Mouse (Mus musculus) common myeloid progenitor, adult 5-6 weeks (primary cell): ENCODE measurements at regions not wholly inside any gene's neighbourhood (a gene's known extent, or its start where the extent isn't known, plus 50 kb on each side); places are given as distances from the start of the nearest gene placed in this dataset.

Experiments
- ATAC-seq: replicated peaks from 2 replicates; pipeline ENCODE4 v1.8.0; 2016; ENCODE audit warnings: low read depth, mild to moderate bottlenecking, moderate TSS enrichment, inconsistent platforms; ENCODE audit not compliant: poor library complexity, severe bottlenecking

DNA sequence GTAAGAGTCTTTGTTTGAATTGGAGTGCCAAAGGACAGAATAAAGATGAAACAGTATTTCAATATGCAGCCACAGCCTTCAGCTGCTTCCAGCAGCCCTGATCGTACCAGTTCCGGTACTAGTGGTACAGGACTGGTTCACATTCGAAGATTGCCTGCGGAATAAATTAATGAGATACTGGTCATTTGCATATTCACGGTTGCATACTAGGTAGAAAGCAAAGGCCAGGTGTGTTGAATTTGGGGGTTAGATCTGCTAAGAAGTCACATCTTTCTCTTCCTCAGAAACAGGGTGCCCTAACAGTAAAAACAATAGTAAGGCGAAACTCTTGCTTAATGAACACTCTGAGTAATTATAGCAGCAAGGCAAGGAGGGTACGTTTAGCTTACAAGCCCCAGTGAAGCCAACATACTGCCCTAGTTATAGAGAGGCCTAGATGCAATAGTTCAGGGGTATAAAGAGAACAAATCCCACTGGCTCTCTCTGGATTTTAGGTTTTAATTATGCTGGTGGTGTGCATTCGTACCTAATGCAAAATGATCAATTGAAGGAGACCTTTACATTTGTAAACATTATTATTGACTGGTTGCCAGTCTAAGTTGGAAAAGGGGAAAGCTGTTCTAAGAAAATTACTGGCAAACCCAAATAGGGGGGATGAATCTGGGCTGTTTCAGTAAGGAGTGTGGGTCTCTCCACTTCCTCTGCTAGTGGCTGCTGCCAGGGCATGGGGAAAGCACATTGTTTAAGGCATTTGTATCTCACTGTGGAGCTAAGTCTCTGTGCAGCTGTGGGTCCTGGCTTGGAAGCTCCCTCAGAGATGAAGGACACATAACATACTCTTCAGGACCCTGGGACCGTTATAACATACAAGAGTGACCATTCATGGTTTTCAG lies 435.3 kb upstream of the Pou3f3 start:
- ATAC-seq, result no peak

DNA sequence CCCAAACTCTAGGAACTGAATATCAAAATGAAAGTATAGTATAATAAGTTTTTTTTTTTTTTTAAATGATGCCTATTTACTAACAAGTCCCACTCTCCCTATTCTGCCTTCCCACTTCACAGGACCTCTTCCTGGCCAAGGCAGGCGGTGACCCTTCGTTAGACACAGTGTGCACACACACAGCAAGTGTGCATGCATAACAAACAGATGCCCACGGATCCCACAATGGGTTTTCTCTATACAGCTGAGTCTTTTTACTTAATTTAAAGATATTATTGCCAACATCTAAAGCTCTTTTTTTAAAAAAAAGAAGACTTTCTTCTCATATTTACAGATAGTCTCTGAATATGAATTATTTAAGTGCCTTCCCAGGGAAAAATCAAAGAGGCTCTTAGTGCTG lies 434.5 kb upstream of the Pou3f3 start:
- no peak for ATAC-seq

DNA sequence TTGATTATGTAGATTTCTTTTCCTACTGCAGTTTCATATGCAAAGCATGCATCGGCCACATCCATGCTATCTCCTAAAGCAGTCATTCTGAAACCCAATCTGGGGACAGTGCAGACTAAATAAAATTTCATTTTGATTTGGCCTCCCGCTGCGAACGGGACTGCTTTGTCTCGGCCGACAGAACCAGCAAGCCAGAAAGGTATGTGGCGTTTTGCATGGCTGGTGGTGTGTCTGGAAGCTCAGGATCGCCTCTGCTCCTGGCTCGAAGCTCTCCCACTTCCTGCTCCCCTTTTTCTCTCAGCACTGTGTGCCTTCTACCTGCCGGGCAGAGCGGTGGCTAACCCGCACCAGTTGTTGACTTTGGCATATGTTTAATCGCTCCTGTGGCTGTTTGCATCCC lies 433.8 kb upstream of the Pou3f3 start:
- no peak for ATAC-seq

GRCm38 (mm10) chr1:42262606-42263005 lies 433.0 kb upstream of the Pou3f3 start:
- no peak for ATAC-seq

DNA sequence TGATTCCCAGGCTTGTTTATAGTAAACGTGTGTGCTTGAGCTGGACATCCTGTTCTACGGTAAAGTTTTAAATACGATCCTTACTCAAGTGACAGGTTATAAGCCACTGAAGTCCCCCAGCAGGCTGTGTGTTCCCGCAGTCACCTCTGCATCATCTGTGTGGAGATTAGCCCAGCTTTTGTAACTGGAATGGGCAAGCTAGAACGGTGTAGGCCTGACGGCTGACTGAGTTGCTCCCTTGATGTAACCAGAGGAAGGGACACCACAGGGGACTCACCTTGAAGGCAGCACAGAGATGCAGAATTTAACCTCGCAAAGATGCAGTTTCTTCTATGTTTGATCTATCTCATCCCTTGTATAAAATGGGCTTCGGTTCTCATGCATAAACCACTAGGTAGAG lies 418.4 kb upstream of the Pou3f3 start:
- ATAC-seq, result no peak

DNA sequence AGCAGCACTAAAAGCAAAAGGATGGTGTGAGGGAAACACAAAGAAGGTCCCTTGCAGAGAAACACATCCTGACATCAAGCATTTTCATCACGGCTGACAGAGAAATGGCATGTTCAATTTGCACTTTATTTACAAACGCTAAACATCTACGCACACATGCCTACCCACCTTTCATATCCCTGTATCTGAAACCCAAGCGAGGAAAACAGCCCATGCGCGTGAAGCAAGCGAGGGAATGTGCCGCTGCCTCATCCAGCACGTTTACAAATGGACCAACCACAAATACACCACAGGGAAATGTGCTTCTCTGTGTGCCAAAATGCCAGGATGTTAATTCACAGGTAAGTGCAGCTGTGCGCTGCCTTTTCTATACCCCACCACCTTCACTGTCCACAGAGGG lies 399.7 kb upstream of the Pou3f3 start:
- ATAC-seq, result no peak

DNA sequence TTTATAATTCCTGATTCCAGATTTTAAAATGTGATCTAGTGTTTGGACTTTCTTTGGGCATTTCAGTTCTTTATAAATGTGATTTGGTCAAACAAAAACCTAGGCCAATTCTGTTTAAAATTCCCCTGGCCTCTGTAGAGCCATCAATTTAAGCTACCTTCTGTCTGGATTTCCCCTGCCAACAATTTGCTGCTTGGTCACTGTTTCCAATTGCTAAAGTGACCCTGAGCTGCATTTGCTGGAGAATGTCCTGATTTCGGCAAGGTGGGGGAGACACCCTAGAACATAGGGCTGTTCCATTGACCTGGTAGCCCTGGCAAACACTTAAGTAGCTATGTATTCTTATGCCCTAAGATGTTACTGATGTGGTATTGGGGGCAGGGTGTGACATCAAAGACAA lies 386.3 kb upstream of the Pou3f3 start:
- no peak for ATAC-seq

- no peak for ATAC-seq
Observed at GRCm38 (mm10) chr1:42313494-42313893, 382.1 kb upstream of the Pou3f3 start.

DNA sequence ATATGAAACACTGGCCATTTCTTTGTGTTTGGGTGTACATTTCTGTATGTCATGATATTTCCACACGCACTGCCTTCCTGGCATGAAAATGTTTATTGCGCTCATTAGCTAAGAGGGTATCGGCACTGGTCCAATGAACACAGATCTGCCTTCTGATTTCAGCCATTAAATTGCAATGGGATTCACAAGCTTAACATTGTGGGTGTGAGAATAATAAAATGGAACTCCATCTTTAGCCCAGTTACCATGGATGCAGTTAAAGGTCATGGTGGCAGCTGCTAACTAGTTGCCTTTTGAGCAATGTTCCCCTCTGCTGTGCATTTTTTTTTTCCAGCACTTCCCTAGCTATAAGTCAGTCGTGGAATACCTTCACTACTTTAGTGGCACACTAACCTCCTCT lies 343.7 kb upstream of the Pou3f3 start:
- ATAC-seq, result no peak

GRCm38 (mm10) chr1:42352389-42352788 lies 343.2 kb upstream of the Pou3f3 start:
- no peak for ATAC-seq

- no peak for ATAC-seq
Observed at GRCm38 (mm10) chr1:42353096-42353495, 342.5 kb upstream of the Pou3f3 start.

GRCm38 (mm10) chr1:42354020-42354419 lies 341.5 kb upstream of the Pou3f3 start:
- ATAC-seq, result no peak

- ATAC-seq, result no peak
Observed at GRCm38 (mm10) chr1:42362438-42362837, 333.1 kb upstream of the Pou3f3 start.

- ATAC-seq, result no peak
Observed at GRCm38 (mm10) chr1:42365648-42366324, 329.8 kb upstream of the Pou3f3 start.

GRCm38 (mm10) chr1:42387919-42388684 lies 307.5 kb upstream of the Pou3f3 start:
- ATAC-seq, result peak; percentile 78

GRCm38 (mm10) chr1:42388740-42389139 lies 306.8 kb upstream of the Pou3f3 start:
- ATAC-seq, result no peak

DNA sequence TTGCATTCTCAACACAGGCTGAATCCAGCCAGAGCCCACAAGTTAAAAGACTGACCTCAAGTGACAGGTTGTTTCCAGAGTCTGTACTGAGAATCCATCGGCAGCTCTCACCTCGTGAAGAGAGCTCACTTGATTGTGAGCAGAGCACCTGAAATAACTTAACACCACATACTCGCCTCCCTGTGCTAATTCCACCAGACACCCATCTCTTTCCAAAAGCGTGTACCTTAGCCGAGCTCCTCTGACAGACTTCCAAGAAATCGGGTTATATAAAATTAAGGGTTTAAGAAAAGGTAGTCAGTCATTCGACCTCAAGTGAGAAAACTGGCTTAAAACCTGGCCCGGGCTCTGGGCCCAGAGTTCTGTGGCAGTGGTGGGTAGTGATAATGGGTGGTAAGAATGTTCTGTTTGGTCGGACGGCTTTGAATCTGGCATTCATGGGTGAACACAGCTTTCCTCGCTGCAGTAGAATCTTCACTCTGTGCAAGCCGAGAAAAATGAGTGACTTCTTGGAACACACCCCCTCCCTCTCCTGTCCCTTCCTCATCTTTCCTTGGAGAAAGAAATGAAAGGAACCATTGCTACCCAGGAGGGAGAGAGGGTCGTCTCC lies 299.8 kb upstream of the Pou3f3 start:
- no peak for ATAC-seq

- ATAC-seq, result no peak
Observed at GRCm38 (mm10) chr1:42398461-42399154, 297.0 kb upstream of the Pou3f3 start.

GRCm38 (mm10) chr1:42415817-42416538 lies 279.6 kb upstream of the Pou3f3 start:
- ATAC-seq, result no peak
